Mouse (Mus musculus) retina, adult 2 months (tissue): ENCODE measurements around the gene Dnajb4.
"Not testable (repeated sequence)": the region's sequence is repeated elsewhere in the genome, so short reads cannot be mapped to it uniquely, and the experiment has no call there.

Source experiments
- DNase-seq: peaks from one replicate; pipeline ENCODE4 v3.0.0-alpha.2; 2012; ENCODE audit warnings: low read depth, low spot score

Gene Dnajb4

DNA sequence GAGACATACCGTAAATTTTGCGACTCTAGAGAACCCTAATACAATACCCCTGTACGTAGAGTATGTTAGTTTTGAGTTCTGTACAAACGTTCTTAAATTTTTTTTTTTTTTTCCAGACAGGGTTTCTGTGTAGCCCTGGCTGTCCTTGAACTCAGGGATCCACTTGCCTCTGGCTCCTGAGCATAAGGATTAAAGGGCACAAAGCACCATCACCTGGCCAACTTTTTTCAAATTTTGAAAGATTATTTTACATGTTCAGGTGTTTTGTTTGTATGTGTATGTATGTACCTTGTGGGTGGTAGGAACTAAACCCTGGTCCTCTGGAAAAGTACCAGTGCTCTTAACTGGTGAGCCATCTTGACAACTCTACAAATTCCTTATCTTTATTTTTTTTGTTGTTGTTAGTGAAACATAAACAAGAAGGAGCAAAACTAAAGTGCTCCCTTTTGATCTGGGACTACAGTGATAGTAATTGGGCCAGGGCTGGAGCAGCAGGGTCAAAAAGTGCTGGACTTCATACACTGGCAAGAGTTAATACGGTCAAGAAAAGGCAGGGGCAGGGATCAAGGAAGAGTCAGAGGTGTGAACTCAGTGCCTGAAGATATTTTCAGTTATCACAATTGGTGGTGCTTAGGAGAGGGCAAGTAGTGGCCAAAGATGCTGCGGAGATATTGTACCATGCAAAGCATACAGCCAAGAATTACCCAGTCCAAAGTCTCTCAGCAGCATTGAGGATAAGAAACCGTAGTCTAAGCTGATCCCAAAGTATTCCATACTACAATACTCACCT, 1.8 kb downstream of the Dnajb4 start:
- no peak for DNase-seq

DNA sequence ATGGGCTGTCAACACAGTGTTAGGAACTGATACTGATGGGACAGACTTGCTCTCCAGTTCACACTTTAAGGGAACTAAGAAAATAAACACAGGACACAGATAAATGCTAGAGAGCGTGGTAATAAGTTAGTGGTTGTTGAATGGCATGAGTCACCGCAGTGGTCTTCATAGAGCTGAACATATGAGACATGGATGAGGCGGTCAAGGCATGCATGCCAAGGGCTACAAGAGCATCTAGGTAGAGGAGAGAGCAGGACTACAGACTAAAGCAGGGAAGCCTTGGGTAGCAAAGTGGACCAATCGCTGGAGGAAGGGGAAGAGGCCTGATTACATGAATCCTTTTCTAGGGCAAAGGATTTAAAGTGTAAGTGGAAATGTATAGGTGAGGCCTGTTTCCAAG, 2.9 kb downstream of the Dnajb4 start:
- DNase-seq, result no peak

DNA sequence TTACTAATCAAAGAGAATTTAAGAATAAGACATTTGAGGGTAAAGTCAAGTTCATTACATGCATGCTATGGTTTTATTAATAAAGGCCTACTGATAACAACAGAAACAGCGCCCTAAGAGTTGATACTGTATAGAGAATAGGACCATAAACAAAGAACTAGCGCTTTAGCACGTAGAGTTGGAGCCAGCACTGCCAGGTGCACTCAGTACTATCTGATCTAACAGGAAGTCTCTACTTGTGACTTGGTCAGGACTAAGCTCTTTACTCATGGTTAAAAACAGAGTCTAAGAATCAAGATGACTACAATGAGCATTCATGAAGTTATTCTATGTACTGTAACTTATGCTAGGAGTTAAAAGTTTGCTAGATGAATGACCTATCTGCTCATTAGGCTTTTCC, 5.5 kb downstream of the Dnajb4 start:
- DNase-seq, result no peak

DNA sequence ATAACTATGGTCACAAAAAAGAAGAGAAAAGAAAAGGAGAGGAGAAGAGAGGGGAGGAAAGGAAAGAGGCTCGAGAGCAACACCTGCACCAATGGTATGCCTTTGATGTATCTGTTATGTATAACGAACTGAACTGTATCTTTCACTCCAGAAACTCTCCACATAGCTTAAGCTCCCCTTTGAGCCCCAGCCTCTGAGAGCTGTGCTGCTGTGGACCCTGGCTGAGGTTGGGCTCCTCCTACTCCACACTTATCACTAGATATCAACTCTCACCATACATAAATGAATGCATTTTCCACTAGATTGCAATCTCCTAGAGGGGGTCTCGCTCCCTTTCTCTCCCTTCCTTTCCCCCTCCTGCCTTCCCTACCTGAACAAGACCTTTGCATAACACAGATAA, 6.1 kb downstream of the Dnajb4 start:
- DNase-seq, result no peak

DNA sequence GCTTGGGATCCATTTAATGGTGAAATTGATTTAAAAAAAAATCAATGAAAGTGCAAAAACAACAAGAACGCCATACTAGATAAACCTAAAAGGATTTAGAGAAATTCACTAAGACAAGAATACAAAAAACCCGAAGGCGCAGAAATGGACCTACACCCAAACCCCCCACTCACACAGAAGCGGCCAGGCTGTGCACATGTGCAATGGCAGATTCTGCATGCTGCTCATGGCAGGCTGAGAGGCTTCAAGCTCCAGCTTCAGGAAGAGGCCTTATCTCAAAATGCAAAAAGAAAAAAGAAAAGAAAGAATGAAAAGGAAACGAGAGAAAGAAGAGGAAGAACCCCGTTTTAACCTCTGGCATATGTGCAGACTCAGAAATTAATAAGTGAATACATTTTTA, 6.7 kb downstream of the Dnajb4 start:
- DNase-seq, result no peak

DNA sequence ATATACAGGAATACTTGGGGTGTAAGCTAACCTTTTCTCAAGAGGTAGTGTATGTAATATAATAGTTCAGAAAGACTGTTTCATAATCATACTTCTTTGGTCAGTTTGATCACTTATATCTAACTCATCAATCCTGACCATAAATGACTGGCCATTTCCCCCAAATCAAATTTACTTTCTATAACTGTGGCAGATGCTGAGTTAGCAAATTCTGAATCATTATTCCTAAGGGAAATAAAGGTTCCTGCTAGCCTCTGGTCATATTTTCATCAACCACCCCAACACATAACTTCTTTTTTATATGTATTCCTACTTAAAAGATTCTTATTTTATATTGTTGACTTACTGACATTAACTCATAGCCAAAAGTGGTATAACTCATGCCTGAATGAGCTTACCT, 7.2 kb downstream of the Dnajb4 start:
- no peak for DNase-seq

DNA sequence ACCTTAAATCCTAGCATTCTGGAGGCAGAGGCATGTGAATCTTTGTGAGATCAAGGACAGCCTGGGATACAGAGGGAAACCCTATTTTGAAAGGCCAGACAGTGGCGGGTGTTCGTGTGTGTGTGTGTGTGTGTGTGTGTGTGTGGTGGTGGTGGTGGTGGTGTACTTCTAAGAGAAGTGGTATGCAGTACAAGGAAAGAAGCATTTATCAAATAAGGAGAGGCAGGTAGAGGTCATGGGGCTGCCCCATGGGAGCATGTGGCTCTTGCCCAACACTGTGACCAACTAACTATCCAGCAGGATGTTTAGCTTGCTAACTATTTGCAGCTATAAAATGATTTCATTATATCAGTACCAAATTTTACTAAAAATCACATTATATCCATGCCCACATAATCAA, 8.5 kb downstream of the Dnajb4 start:
- DNase-seq, result no peak

DNA sequence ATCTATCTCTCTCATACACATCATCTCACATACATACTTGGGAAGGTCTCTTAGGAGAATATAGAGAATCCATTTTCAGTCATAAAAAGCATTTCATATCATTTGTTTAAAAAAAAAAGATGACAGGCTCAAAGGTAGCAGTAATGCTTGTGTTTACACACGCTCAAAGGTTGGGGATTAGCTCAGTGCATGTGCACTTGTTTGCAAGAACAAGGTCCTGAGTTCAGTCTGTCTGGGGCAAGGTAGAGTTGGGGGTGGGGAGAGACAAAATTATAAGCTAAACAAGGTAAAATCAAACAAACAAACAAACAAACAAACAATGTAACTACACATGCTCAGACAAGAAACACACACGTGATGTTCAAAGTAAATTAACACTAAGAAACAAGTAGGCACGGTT, 8.9 kb downstream of the Dnajb4 start:
- DNase-seq, result no peak

DNA sequence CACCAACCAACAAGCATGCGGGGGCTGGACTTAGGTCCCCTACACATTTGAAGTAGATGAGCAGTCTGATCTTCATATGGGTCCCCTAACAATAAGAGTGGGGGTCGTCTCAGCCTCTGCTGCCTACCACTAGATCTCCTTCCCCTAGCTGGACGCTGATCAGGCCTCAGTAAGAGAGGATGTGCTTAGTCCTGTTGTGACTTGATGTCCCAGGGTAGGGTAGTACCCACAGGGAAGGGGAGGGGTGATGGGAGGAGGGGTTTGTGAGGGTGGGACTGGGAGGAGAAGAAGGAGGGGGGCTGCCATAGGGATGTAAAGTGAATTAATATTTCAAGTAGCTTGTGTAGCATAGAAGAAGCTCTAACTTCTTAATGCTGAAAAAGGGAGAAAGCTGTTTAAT, 11.0 kb downstream of the Dnajb4 start:
- no peak for DNase-seq

DNA sequence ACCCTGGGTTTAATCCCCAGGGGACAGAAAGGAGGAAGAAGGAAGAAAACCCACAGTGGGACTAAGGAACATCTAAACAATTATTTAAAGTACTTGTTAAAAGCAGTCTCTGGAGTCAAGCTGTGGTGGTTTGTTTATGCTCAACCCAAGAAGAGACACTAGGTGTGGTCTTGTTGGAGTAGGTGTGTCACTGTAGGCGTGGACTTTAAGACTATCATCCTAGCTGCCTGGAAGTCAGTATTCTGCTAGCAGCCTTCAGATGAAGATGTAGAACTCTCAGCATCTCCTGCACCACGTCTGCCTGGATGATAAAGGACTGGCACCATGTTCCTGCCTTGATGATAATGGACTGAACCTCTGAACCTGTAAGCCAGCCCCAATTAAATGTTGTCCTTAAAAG, 12.9 kb downstream of the Dnajb4 start:
- not testable (repeated sequence) for DNase-seq

DNA sequence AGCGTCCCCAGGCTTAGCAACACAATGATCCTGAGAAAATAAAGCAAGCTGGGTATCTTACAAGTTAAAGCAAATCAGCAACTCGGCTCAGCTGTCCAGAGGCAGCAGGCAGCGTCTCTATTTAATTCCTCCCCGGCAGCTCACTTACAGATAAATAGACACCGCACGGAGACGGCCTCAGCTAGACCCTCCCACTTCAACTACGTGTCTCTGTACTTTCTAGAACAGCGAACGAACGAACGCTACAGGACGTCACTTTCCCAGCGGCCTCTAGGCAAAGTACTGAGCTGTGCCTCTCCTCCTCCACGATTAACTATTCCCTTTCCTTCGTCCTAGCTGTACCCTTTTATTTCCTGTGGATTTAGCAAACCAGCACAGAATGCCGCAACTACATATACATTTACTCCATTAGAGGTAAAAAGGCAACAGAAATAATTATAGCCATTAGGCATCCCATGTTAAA, 16.4 kb downstream of the Dnajb4 start:
- peak; percentile 73 for DNase-seq

DNA sequence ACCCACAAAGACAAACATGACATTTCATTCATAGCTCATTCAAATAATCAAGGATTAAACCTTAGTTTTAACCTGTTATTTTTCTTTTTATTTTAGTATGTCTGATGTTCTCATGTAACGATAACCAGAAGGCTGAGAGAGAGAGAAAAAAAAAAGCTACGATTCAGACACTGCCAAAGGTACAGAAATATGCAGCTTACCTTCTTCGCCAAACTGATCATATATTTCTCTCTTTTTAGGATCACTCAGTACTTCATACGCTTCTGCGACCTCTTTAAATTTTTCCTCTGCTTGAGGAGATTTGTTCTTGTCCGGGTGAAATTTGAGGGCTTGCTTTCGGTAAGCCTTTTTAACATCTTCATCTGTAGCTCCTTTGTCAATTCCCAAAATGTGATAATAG, 16.9 kb downstream of the Dnajb4 start:
- DNase-seq, result no peak

DNA sequence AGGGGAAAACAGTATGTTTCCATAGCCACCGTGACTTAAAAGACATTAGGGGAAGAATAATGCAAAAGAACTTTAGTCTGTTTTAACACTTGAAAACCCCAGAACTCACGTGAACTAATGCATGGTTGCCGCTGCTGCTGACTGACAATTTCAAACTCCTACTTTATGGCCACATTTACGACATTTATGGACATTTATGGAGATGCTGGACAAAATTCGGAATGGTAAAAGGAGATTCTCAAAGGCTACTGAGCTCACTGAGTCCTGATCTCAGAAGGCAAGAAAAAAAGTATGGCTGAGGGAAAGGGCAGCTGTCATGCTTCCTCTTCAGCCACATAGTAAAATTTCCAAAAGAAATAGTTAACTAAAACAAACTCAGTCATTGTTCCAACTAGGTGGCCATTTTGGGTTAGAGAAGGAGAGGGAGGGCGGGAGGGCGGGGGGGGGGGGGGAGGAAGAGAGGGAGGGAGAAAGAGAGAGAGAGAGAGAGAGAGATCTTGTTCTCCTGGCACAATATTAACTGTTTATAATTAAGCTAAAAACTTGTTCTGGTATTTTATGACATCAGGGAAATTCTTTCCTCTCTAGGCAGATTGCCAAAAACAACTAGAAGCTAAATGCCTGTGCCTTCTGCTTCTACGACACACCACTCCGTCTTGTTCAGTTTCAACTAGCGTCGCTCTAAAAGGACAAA, 17.7 kb downstream of the Dnajb4 start:
- no peak for DNase-seq

DNA sequence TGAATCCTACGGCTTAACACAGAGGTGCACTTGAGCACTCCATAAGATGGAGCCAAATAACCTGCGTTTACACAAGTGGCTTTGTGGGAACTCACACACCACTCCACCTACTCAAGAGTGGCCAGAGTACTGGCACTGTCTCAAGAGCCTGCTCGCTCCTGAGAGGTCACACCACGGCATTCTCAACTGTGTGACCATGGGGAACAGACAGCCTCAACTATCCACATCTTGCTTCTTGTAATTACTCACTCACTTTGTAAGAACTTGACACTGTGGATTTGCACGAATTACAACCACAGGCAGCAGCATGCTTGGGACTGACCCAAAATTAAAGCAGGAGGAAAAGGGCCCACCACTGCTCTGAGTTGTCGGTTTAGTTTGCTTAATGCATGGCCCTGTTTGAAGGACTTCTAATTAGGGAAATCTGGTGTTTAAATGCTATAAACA, 18.3 kb downstream of the Dnajb4 start:
- DNase-seq, result no peak

DNA sequence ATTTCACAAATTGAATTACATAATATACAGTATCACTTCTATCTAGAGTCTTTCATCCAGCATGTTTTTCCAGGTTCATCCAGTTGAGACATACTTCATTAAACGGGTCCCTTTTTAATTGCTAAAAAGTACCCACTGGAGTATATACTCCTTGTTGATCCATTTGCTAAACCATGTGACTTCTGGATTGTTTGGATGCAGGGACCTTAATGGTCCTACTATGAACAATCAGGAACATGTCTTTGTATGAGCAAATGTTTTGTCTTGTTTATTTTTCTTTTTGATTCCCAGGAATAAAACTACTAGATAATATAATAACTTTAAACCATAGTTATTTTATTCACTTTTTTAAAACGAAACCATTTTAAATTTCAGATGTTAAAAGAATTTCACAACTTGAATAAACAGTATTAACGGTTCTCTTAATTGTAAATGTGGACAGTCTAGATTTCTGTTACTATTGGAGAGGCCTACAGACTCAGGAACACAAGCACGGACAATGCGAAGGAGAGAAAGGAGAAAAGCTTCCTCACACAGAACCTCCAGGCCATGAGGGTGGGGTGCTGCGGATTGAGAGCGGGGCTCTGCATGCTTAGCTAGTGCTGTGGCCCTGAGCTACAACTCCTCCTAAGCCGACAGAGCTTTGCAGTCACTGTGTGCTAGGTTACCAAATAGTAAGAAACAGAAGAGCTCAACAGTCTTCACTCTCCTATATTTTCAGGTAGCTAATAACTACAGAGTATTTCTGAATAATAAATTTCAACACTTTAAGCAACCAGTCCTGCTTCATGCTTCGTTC, 19.2 kb downstream of the Dnajb4 start:
- DNase-seq, result no peak

DNA sequence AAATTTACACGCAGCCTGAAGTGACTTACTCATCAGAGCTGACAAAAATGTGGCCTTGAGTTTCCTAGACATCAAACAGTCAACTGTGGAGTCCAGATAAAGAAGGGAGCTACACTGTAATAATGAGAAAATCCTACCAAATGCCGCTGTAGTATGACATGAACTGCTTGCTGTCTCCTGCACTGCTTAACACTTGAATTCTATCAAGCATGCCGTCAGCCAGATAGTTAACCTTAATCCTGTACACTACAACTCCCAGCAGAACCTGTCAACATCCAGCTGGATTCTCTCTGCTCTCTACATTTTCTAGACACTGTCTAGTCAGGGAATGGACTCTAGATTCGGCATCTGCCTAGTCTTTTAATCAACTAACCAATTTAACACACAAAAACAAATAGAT, 20.8 kb downstream of the Dnajb4 start:
- DNase-seq, result no peak

DNA sequence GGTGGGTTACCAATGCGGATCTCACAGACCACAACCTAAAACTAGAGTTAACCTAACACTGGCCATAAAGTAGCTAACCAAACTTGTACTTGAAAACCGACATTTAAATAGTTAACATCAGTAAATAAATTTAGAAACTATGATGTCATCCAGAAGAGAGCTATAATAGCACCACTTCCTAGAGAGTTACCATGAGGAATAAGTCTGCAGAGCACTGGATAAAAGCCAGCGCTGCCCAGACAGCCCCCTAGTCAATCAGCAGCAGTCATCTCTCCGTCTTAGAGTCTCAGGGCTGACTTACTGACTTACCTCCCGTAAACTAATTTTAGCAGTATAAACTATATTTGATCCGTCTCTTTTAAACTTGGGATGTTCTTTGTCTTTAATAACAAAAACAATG, 24.0 kb downstream of the Dnajb4 start:
- DNase-seq, result no peak

DNA sequence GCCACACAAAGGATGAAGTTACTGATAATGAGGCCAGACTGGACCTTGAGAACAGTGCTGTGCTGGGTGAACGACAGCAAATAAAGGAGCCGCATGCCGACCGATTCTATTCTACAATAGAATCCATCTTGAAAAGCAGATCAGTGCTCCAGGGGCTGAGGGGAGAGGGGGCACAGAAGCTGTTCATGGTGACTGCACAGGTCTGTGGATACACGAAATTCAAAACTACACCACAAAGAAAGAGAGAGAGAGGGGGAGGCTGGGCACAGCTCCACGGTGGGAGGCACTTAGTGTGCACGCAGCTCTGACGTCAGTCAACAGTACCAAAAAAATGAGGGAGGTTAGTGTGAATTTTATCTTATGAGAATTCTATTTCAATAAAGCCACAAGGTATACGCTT, 26.6 kb downstream of the Dnajb4 start:
- DNase-seq, result no peak

DNA sequence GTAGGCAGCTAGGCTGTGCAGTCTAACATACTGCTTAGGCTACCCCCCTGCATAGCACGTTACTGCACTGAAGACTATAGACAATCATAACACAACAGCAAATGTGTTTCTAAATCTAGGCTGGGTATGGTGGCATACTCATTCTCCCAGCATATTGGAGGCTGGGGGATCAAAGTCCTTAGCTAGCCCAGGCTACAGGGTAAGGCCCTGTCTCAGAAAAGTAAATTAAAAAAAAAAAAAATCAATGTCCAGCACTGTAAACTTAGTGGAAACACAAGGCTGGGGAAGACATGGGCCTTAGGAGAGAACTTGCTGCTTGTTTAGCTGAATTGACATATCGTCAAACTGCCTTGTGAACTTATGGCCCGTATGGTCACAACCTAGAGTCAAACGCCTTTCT, 29.5 kb downstream of the Dnajb4 start:
- no peak for DNase-seq

DNA sequence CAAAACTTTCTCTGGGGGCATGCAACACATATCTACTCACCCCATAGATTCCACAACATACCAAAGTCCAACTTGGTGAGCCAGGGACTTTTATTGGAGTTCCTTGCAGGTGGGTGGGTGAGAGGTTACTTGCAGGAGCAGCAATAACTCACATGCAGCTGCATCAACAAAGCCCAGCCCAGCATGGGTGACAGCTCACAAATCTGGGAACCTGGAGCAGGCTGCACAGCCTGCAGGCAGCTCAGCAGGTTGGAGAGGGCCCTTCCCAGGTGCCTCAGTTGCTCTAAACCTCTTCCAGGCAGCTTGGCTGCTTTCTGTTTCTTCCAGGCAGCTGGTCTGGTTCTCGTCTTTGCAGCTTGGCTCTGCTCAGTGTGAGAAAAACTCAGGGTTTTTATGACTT, 30.8 kb downstream of the Dnajb4 start:
- no peak for DNase-seq

DNA sequence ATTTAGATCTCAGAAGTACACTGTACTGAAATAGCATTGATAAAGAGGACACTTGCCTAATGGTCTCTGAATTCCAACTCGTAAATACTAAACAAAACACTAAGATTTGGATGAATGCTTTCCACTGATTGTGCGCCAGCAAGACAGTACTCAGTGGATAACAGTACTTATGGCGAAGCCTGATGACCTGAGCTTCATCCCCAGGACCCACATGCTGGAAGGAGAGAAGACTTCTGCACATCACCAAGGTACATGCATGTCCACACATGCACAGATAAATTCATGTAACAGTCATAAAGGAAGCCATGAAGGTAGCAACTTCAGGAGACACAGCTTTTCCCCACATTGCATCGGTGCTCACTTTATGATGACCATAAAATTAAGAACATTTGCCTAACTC, 31.3 kb downstream of the Dnajb4 start:
- DNase-seq, result no peak

DNA sequence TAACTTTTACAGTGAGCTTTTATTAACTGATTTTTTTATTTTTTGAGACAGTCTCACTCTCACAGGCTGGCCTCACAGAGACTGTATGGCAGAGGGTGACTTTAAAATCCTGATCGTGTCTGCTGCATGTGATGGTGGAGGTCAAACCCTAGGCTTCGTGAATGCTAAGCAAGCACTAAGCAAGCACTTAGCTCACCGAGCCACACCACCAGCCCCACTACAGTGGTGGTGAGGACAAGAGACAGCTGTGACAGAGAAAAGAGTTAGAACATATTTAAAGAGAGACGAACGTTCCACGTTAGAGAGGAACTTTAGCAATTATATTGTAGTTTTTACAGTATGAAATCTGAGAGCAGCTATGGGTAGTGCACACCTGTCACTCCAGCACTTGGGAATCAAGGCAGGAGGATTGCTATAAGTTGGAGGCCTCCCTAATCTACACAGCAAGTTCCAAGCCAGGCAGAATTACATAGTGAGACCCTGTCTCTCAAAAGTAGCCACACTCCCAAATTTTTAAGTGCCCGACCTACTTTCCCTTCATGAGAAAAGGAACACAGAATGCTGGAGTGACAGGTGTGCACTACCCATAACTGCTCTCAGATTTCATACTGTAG, 37.7 kb downstream of the Dnajb4 start:
- DNase-seq, result no peak
